Mouse (Mus musculus) fibroblast of lung, adult 2 months (primary cell): ENCODE data around the gene Tnnt3.

ENCODE experiments used
- DNase-seq: peaks from one replicate; pipeline ENCODE4 v3.0.0-alpha.2; 2011; ENCODE audit warnings: low read depth

Gene Tnnt3

DNA sequence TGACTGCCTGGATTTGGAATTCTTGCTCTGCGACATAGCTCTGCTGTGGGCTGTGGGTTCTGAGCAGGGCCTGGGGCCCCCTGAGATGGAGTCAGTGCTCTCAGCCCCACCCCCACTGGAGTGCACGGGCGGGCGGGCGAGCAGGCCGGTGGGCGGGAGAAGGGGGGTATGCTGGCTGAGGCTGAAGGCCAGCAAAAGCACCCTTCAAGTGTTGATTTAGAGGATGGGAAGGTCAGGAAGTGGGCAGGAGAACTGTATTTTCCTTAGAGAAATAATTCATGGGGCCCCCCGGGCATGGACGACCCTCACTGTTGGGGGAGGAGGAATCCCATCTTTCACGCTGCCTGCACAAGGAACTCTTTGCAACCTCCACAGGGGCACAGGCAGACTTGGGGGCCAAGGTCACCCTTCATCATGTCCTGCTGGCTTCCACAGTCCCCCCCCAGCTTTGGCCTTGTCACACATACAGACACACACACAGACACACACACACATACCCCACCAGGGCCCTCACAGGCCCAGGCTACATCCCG, 44.2 kb downstream of the Tnnt3 start:
- no peak for DNase-seq

DNA sequence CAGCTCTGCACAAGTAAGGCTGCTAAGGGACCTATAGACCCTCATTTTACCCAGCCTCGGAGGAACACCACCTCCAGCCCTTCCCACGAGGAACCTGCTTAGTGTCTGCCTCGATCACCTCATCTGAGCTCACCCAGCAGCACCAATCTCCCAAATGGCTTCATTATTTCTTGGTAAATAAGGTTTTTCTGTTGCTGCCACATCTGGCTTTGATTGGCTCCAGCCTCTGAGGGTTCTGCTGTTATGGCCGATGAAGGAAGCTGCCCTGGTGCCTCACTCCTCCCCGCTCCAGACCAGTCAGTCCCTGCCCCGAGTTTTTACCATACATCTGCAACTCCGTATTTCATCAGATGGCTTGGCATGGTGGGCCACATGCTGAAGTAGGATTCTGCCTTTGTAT, 47.3 kb downstream of the Tnnt3 start:
- no peak for DNase-seq

GRCm38 (mm10) chr7:142547874-142548273, 49.2 kb downstream of the Tnnt3 start:
- no peak for DNase-seq

DNA sequence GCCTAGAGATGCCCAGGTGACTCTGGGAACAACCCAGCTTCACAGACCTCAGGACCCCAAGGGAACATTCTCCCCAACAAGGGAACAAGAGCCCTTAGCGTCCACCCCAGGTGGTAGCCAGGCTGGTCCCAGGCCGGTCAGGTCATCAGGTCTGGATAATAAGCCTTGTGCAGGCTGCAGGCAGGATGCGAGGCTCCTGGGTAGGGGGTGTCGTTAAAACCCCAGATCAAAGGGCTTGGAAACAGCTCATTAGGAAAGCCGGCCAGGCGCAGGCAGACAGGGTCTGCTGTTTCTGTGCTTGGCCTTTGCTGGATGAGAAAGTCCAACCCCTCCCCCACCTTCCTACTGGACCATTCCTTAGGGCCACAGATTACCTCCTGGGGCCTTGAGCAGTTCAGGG, 50.1 kb downstream of the Tnnt3 start:
- DNase-seq: no peak

GRCm38 (mm10) chr7:142549941-142550763, 51.5 kb downstream of the Tnnt3 start:
- no peak for DNase-seq

- DNase-seq: no peak
Measured at GRCm38 (mm10) chr7:142550935-142551373, 52.3 kb downstream of the Tnnt3 start.

GRCm38 (mm10) chr7:142551691-142552090, 53.1 kb downstream of the Tnnt3 start:
- DNase-seq: no peak

DNA sequence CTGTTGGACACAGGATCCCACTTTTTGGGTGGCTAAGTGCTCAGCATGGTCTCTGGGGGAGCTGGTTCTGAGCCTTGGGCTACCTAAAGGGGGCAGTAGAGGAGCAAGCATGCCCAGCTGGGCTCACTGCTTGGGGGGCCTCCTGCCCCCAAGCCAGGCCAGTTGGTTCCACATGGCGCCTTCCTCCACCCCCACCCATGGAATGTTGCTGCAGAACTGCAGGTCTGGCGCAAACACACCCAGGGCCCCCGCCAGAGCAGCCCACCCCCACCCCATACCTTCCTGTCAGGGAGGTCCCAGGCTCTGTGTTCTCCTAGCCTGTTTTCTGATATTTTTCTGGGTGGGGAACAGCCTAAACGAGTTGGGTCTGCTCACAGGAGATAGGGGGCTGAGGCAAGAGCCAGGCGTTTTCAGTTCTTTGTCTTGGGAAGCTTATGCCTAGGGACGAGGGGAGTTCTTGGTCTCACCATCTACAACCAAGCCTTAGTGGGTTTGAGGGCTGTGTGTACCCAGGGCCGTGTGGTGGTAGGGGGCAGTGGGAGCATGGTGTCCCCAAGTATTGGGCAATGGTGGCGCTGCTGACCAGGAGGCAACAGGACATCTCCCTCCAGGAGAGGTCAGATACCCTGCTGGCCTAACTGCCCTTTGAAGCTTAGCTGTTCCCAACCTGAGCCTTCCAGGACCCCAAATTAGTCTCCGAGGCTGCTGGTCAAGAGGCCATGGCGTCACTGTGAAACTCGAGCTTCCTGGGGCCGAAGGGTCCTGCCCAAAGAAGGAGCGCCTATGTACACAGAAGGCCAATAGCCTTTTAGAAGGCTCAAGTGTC, 54.2 kb downstream of the Tnnt3 start:
- DNase-seq: no peak

DNA sequence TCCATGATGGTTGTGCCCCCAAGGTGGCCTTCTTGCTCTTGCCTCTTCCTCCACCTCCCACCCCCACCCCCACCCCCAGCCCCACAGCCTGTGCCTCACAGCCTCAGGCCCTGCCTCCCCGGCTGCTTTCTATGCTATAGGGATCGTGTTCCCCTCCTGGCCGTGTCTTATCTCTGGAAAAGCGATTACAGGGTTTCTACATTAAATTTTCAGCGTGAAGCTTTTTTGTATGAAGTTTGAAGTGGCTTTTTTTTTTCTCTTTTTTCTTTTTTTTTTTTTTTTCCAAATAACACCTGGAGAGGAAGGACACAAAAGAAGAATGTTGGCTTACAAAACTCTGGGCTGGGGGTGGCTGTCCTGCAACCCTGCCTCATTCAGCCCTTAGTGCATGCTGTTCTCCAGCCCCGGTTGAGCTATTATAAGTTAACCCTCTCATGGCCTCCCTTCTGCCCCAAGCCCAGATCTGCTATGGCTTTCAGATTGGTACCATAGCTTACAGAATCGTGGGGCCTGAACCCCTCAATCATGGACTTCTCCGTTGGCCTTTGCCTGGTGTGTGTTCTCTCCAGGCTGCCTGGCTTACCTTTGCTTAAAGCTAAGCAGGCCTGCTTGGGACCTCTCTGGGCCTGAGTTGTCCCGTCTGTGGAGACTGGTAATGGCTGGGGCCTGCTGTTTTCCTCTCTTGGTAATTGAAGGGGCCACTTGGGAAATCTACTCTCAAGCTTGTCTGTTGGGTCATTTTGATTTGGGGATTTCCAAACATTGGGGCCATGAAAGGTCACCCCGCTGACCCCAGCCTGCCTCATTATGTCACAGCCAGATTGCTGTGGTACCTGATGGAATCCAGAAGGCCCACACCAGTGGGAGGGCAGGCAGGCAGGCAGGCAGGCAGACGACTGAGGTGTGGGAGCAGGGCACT, 55.0 kb downstream of the Tnnt3 start:
- no peak for DNase-seq

DNA sequence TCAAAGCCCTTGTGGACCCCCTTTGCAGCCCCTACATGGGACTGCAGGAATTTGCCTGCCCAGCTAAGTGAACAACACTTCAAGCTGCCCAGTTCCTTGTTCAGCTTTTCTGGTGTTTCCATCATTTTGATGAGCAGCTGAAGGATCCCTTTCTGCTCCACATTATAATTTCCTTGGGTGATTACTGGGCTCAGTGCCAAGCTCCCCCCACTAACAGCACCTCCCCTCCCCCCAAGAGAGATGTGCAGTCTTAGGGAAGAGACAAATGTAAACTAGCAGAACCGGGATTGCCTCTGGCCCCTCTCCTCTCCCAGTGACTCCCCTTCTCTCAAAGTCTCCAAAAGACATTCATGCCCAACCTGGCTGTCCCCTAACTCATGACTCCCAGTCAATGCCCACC, 56.0 kb downstream of the Tnnt3 start:
- no peak for DNase-seq

GRCm38 (mm10) chr7:142555366-142556088, 56.9 kb downstream of the Tnnt3 start:
- no peak for DNase-seq

DNA sequence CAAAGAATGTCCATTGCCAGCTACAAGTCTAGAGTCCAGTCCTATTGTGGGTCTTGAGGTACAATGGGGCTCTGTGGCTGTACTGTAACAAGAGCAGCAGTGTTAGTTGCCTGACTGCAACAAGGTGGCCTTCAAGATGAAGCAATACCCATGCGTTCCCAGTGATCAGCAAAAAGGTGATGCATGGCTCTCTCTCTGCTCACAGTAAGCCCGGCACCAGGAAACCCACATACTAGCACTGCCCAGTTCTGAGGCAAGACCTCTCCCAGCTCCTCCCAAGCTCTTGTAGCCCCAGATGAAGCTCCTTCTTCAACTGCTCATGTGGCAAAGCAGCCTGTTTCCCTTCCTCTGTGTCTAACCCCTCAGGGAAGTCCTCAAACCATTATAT, 57.4 kb downstream of the Tnnt3 start:
- DNase-seq: no peak

GRCm38 (mm10) chr7:142557696-142558095, 59.1 kb downstream of the Tnnt3 start:
- DNase-seq: no peak

DNA sequence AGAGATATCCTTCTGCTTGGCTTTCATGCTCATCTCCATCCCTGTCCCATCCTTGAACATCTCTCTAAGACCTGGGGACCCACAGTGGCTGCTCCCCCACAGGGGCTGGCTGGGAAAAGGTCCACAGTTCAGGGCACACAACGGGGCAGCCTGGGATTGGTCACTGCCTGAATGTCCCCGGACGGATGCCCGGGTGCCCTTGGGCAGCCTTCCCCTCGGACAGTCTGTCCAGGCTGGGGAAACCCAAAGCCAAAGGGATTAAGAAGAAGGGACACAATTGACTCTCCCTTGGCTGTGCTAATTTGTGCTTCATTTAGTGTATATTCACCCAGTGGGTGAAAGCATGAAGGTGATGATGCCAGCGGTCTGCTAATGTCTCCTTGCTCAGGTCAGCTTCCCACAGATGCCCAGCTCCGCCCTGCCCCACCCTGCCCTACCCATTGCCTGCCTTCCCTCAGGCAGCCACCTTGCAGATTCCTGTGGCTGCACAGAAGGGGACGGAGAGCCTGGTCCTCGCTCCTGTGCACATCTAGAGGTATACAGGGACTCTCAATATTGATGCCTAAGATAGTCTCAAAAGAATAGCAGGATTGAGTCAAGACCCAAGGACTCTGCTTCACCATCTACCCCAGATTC, 60.0 kb downstream of the Tnnt3 start:
- DNase-seq: no peak

GRCm38 (mm10) chr7:142559651-142560175, 61.1 kb downstream of the Tnnt3 start:
- DNase-seq: no peak

DNA sequence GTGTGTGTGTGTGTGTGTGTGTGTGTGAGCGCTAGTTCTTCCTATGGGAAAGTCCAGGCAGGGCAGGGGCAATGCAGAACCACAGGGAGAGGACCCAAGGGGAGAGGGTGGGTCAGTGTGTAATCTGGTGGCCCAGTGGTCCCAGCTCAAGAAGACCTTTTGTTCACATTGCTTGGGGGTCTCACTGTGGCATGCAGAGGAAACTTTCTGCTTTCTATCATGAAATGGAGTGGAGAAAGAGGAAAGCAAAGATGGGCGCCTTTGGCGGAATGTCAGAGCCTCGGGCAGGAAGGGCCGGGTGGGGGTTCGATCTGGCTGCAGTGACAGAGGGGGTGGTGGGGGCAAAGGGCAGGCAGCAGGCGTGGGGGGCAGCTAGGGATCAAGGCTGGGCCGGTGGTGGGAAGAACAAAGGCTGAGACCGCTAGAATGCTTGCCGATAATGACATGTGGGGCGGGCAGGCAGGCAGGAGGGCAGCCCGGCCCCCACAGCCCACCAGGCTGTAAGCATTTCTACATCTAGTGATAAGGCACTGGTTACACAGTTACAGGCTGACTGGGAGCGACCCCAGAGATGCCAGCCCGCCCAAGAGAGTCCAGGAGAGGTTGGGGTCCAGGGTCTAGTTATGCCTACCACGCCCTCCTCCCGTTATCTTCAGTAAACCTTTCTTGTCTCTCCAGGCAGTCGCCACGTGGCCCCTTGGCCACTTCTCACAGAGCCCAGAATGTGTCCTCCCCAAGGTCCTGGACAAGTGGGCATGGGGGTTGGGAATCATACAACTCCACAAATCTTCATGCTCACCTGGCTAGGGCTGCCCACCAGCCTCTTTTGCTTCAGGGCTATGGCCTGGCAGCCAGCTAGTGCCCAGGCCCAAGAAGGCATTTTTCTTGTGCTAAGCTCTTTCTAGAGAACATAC, 62.6 kb downstream of the Tnnt3 start:
- no peak for DNase-seq

GRCm38 (mm10) chr7:142561856-142562404, 63.3 kb downstream of the Tnnt3 start:
- DNase-seq: no peak

GRCm38 (mm10) chr7:142563168-142563567, 64.5 kb downstream of the Tnnt3 start:
- DNase-seq: no peak
